Mouse (Mus musculus): ENCODE results near the gene Psmd12.
"Not testable (repeated sequence)": the region's sequence is repeated elsewhere in the genome, so short reads cannot be mapped to it uniquely, and the experiment has no call there.

Psmd12 gene

DNA sequence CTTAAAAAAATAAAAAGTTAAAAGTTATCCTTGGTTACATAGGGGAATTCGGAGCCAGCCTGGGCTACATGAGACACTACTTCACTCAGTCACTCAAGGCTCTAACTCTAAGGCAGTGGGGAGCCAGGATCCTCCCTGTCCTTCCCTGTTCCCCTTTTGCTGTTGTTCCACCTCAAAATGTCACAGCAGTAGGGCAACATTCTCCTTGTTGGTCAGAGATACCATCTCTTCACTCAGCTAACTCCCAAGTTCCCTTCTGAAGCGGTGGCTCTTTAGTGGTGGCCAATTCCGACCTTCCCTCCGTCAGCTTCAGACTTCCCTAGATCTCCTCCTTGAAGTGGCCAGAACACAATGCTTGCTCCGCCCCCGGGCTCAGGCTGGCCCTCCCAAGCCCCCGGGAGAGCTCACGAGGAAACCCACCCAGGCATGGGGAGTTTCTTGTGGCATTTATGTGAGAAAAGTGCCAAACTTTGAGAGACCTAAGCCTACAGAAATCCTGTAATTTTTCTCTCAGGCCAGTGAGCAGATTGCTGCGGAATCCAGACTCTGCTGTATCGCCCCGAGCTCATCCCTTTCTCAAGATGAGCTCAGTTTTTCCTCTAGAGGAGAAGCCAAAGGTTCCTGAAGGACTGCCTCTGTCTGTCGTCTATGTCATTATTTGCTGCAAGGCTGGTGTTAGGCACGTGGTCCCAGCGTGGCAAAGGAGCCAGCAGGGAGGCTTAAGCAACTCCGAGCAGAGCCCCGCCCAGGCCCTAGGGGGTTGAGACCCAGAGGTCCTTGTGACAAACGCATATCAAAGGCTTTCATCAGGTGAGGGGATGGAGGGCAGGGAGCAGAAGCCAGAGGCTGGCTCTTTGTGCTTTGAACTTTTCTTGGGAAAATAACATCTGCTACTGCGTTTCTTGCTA is 31.3 kb downstream of the Psmd12 start:
- no peak for ATAC-seq (ENCODE audit: low TSS enrichment)

DNA sequence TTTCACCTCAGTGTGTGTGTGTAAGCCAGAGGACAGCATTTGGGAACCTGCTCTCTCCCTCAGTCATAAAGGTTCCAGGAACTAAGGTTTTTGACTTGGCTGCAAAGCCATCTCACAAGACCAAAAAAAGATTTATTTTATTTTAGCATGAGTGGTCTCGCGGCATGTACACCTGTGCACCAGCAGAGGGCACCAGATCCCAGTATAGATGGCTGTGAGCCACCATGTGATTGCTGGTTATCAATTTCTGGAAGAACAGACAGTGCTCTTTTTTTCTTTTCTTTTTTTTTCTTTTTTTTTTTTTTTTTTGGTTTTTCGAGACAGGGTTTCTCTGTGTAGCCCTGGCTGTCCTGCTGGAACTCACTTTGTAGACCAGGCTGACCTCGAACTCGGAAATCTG is 32.7 kb downstream of the Psmd12 start:
- ATAC-seq (ENCODE audit: low TSS enrichment) = not testable (repeated sequence)

GRCm38 (mm10) chr11:107513047-107513446 is 33.8 kb downstream of the Psmd12 start:
- ATAC-seq (ENCODE audit: low TSS enrichment) = no peak

GRCm38 (mm10) chr11:107516387-107516786 is 37.1 kb downstream of the Psmd12 start:
- no peak for ATAC-seq (ENCODE audit: low TSS enrichment)

DNA sequence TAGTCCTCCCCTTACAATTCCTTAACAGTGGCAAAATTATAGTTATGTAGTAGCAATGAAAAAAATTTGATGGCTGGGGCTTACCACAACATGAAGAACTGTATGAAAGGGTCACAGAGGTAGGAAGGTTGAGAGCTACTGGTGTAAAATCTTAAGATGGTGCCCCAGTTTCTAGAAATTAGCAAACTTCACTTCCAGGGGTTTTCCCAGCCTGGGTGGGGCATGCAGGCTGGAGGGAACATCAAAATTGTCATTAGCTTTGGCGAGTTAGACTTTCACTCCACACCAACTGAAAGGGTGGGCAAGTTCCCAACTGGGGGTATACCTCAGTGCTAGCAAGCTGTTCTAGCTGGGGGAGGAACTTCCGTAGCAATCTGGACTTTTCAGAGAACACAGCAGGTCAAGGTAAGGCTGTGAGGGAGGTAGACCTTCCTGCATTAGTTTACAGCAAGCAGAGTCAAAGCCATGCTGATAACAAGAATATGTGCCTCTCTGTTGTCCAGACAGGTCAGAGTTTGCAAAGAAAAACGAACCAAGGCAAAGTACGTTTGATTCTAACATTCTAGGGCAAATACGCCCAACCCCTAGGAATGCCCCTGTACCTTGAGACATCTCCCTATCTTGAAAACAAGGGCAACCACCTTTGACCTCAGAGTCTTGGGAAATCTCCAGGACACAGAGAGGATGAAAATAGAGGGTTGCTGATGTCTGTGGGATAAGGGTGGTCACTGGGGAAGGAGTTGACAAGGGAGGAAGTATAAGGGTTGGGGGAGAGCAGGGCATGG is 39.6 kb downstream of the Psmd12 start:
- ATAC-seq (ENCODE audit: low TSS enrichment) = no peak

- no peak for ATAC-seq (ENCODE audit: low TSS enrichment)
Observed at GRCm38 (mm10) chr11:107521153-107521552, 41.9 kb downstream of the Psmd12 start.

DNA sequence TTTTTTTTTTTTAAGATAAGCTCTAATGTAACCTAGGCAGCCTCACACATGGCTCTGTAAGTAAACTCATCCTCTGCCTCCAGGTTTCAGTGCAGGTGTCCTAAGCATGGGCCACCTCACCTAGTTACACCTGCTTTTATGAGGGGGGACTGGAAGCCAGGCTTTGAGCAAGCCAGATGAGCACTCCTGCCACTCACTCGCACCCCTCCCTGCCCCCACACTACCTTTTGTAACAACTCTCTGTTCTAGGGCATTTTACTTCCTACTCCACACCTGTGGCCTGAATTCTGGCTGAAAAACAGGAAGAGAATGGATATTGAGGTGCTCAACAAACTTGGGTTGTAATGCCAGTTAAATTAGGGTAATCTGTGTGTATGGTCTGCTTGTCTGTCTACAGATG is 45.7 kb downstream of the Psmd12 start:
- ATAC-seq (ENCODE audit: low TSS enrichment) = no peak

GRCm38 (mm10) chr11:107527632-107528031 is 48.3 kb downstream of the Psmd12 start:
- ATAC-seq (ENCODE audit: low TSS enrichment) = no peak

DNA sequence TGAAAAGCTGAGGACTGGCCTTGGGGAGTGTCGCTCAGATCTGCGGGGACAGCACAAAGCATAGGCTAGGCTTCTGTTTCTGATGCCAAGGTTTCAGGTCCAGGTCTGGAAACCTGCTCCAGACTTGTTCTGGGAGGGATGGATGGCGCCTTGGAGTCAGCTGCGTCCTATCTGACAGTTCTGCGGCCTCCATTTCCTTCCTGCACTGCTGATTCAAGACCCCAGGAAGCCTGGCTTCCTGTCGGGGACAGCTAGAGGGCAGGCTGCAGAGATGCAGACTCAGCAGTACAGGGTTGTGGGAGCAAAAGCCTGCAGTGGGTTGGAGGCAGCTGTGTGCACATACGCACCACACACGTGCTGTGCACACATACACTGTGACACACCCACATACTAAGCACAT is 50.0 kb downstream of the Psmd12 start:
- ATAC-seq (ENCODE audit: low TSS enrichment) = no peak

GRCm38 (mm10) chr11:107531445-107531844 is 52.2 kb downstream of the Psmd12 start:
- ATAC-seq (ENCODE audit: low TSS enrichment) = no peak

DNA sequence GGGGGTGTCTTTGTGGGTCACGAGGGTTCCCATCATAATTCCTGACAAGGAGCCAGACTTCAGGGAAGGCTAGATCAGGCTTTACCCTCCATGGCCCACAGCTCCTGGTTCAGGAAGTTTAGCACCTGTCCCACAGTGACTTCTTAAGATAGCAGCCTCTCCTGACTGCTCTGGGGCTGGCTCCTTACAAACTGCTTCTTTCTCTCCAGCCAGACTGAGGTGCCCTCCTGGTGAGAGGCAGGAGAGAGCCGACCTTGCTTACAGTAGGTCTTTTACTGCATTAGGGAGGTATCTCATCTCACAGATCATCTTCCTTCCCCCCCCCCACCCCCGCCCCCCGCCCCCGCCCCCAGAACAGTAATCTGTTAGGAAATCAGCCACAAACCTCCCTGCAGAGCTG is 53.0 kb downstream of the Psmd12 start:
- ATAC-seq (ENCODE audit: low TSS enrichment) = no peak

GRCm38 (mm10) chr11:107538994-107539393 is 59.7 kb downstream of the Psmd12 start:
- no peak for ATAC-seq (ENCODE audit: low TSS enrichment)

DNA sequence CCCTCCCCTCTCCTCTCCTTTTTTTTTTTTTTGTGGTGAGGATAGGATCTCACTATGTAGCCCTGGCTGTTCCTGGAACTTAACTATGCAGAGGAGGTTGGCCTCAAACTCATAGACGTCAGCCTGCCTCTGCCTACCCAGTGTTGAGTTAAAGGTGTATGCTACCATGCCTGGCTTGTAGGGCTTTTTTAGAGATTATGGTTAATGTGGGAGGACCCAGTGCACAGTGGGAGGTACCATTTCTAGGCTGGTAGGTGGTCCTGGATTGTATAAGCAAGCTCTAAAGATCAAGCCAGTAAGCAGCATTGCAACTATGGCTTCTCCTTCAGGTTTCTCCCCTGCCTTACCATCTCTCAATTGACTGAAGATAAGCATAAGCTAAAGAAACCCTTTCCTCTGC is 61.1 kb downstream of the Psmd12 start:
- no peak for ATAC-seq (ENCODE audit: low TSS enrichment)

DNA sequence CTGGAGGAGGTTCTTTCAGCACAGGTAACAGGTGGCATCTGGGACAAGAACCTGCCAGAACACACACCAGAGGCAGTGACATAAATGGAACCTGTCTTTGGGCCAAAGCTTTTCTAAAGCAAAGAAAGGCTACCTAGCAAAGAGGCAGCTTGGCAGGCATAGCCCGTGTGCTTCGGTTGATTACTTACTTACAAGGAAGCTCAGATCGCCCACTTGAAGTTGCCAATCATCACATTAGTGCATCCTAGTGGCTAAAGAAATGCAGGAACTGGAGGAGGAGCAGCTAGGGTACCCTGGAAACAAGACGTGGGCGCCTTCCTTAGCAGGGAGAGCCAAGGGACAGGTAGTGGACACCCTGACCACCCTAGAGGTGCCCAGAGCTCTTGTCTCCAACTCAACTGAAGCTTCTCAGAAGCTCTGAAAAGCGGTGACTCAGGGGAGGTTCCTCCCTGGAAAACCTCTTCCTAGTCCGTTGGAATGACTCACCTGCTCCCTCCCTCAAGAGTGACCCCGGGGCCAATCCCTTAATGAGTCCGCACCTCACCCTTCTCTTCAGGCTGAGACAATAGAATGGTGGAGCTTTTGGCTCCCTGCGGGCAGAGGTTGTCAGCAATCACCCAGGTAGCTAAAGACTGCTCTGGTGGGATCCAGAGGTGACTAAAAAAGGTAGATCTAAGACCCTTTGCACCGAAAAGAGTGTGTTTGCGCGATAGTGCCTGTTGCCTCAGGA is 66.6 kb downstream of the Psmd12 start:
- ATAC-seq (ENCODE audit: low TSS enrichment) = no peak

DNA sequence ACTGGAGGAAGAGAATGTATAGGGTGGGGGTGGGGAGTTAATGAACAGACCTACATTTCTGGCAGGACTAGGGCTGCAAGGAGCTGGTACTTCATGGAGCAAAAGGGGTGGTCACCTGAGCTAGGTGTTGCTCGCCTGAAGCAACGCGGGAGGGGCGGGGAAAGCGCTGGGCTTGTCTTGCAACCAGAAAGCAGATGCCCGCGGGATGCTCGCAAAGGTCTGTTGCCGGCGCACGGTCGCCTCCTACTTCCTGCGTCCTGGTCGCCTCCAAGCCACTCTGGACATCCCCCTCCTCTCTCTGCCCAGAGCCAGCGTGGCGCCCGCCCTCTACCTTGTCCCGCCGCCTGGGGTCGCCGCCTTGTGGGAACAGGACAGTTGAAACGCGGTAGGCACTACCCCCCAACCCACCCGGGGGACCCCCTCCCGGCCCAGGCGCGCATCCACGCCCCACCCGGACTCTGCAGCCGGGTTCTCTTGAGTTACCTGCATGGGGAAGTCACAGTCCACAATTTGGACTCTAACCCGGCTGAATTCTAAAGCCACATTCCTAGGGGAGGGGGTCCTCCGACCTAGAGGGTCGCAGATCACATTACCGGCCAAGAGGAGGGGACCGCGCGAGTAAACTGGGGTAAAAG is 67.5 kb downstream of the Psmd12 start:
- ATAC-seq (ENCODE audit: low TSS enrichment) = no peak

DNA sequence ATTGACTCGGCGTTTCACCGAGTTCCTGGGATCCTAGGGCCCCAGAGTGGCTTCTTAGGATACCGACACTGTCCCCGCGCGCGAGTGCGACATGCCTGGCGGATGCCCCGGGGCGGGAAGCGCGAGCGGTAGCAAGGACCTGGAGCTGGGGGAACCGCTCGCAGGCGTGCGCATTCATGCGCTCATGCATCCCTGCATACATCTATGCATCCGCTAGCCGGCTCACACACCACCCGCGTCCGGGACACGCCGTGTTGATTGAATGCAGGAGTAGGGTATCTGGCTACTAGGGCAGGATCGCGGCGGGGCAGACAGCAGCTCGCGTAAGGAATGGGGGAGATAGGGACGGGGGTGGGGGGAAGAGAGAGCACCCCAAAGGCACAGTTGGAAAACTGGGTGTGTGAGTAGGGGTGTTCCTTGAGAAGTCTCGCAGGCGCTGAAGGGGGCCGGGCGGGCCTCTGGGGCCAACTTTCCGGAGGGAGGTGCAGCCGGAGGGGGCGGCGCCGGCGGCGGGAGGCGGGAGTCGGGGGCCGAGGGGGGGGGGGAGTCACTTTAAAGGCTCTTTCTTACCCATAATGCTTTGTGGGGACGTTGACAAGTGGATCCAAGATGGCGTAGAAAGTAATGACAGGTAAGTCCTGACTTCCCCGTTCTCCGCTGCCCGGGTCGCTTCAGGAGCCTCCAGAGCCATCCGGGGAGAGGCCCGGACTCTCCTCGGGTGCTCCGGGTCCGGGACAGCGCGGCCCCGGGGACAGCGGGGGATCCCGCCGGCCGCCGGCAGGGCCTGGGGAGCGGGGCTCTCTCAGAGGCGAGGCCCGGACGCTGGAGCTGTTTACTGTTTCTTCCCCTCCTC is 68.3 kb downstream of the Psmd12 start, which contains the start of gene Helz:
Gene Helz, plus strand, starts transcription at position 580 of the 853 bp plus-strand sequence.
- peak; percentile 83 for ATAC-seq (ENCODE audit: low TSS enrichment)

DNA sequence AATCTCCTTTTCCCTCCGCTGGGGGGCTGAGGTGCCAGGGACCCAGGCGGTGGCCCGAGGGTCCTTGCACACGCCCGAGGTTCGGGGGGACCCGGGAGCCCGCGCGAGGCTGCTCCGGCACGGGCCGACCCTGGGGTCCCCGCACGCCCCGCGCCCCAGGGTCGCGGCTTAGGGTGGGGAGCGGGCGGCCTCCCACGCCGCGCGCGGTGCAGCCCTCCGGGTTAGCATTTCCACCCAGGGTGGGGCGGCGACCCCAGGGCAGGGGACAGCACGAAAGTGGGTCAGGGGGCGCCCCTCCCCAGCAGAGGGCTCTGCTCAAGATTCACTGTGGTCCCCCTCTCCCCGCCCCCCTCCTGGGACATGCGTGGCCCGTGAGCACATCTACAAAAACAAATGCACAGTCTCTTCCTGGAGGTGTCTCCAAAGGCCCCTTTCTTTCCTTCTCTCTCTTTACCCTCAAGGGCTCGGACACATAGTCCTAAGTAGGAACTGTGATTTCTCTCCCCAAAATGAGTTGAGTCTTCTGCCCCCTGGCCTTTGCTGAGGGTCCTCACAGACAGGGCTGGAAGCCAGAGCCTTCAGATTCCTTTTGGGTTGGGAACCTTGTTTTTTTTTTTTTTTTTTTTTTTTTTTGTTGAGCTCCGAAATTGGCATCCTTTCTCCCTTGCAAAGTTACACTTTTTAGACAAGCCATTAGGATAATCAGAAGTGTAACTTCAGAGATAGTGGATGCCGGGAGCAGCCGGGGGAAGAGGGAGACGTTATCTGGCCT is 69.1 kb downstream of the Psmd12 start:
- no peak for ATAC-seq (ENCODE audit: low TSS enrichment)
